Mouse (Mus musculus): Measurements from ENCODE around the gene Htr2a.

- TF ChIP-seq CTCF (IDR thresholded peaks at IDR 0.05; ENCODE audit: insufficient read depth, low read length), result no peak
- no peak for TF ChIP-seq POLR2A (IDR thresholded peaks at IDR 0.05; ENCODE audit: borderline replicate concordance, extremely low read depth, low read depth, low read length)
These were observed 94.8 kb downstream of the Htr2a start for GRCm38 (mm10) chr14:74735471-74735870.

Measured in lung, adult 2 months (tissue).